Mouse (Mus musculus): ENCODE measurements at regions not wholly inside any gene's neighbourhood (a gene's known extent, or its start where the extent isn't known, plus 50 kb on each side); places are given as distances from the start of the nearest gene placed in this dataset.

DNA sequence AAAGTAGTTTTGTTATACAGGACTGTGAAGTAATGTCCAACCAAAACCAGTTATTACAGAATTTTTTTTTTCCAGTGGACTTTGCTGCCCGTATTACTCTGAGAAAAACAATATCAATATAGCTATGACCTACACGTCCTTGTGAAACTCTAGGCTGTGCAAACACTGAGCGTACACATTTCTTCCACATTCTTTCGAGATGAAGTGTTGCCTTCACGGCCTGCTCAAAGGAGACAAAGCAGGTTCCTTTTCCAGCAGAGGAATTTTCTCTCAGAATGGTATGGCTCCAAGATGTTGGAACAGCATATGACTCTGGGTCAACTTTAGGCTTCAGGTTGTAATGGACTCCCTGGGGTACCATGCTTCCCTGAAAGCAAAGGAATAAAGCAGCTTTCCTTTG, 463.6 kb downstream of the Epha4 start:
- in situ Hi-C loops (cut with MboI; ENCODE audit: low pct_ligation_motif_present, low pct_unique_long_range_greater_than_20kb, low sequenced_read_pairs) = no loop called here
- DNase-seq (ENCODE audit: extremely low read depth) = no peak
- TF ChIP-seq MAX (IDR thresholded peaks at IDR 0.05; ENCODE audit: low read length) (no peak), USF2 (conservative IDR thresholded peaks at IDR 0.05; ENCODE audit: low read depth, low read length) (no peak)
- Histone ChIP-seq H3K4me2 (ENCODE audit: insufficient read depth, low read depth, poor library complexity, severe bottlenecking) (no peak overlapping the region), H3K36me3 (replicated peaks in 1 of 2; ENCODE audit: control insufficient read depth in 1 of 2, insufficient read depth in 1 of 2, low read length in 1 of 2) (no peaks in the 10 kb centered on the region), H3K27ac (ENCODE audit: insufficient read depth, low read depth) (no peak overlapping the region), H3K4me3 (replicated peaks in 1 of 3; ENCODE audit: low read depth in 2 of 3, low read length in 2 of 3, poor library complexity in 1 of 3) (no peak overlapping the region), H3K9me3 (replicated peaks; ENCODE audit: low read length) (no peaks in the 10 kb centered on the region), H3K4me1 (ENCODE audit: control insufficient read depth in 1 of 2, insufficient read depth in 2 of 2) (no peaks in the 10 kb centered on the region), H3K27me3 (replicated peaks) (no peaks in the 10 kb centered on the region), H3K9ac (ENCODE audit: insufficient read depth, low read depth) (no peak overlapping the region), H3K79me2 (replicated peaks; ENCODE audit: control insufficient read depth, extremely low read depth, insufficient read depth, poor library complexity, severe bottlenecking) (no peaks in the 10 kb centered on the region)
- dilution Hi-C loops (cut with MboI; ENCODE audit: extremely low pct_ligation_motif_present, extremely low pct_unique_long_range_greater_than_20kb, low sequenced_read_pairs) = no loop called here

GRCm38 (mm10) chr1:77053837-77054540, 460.9 kb downstream of the Epha4 start:
- dilution Hi-C loops (cut with MboI; ENCODE audit: extremely low pct_ligation_motif_present, extremely low pct_unique_long_range_greater_than_20kb, low sequenced_read_pairs) (no loop called here), in situ Hi-C loops (cut with MboI; ENCODE audit: low pct_ligation_motif_present, low pct_unique_long_range_greater_than_20kb, low sequenced_read_pairs) (no loop called here)
- Histone ChIP-seq H3K9ac (ENCODE audit: insufficient read depth, low read depth) (no peak overlapping the region), H3K9me3 (replicated peaks; ENCODE audit: low read length) (no peaks in the 10 kb centered on the region), H3K27me3 (replicated peaks) (no peaks in the 10 kb centered on the region), H3K4me3 (replicated peaks in 1 of 3; ENCODE audit: low read depth in 2 of 3, low read length in 2 of 3, poor library complexity in 1 of 3) (no peak overlapping the region), H3K4me2 (ENCODE audit: insufficient read depth, low read depth, poor library complexity, severe bottlenecking) (no peak overlapping the region), H3K79me2 (replicated peaks; ENCODE audit: control insufficient read depth, extremely low read depth, insufficient read depth, poor library complexity, severe bottlenecking) (no peaks in the 10 kb centered on the region), H3K36me3 (replicated peaks in 1 of 2; ENCODE audit: control insufficient read depth in 1 of 2, insufficient read depth in 1 of 2, low read length in 1 of 2) (no peaks in the 10 kb centered on the region), H3K4me1 (ENCODE audit: control insufficient read depth in 1 of 2, insufficient read depth in 2 of 2) (no peaks in the 10 kb centered on the region), H3K27ac (ENCODE audit: insufficient read depth, low read depth) (no peak overlapping the region)
- no peak for TF ChIP-seq UBTF (IDR thresholded peaks at IDR 0.05; ENCODE audit: low read depth, low read length)
- TF ChIP-seq E2F4 (IDR thresholded peaks at IDR 0.05; ENCODE audit: insufficient replicate concordance, low read depth, low read length) = no peak
- no peak for TF ChIP-seq ZC3H11A (IDR thresholded peaks at IDR 0.05; ENCODE audit: low read depth, low read length)
- TF ChIP-seq NELFE (IDR thresholded peaks at IDR 0.05; ENCODE audit: low read depth, low read length) = no peak
- TF ChIP-seq JUND (conservative IDR thresholded peaks at IDR 0.05; ENCODE audit: low read depth, low read length) = no peak
- TF ChIP-seq MEF2A (IDR thresholded peaks at IDR 0.05; ENCODE audit: borderline replicate concordance, low read depth, low read length) = no peak
- TF ChIP-seq RAD21 (IDR thresholded peaks at IDR 0.05; ENCODE audit: low read depth, low read length) = no peak
- TF ChIP-seq MAZ (IDR thresholded peaks at IDR 0.05; ENCODE audit: low read depth, low read length) = no peak
- TF ChIP-seq USF2 (conservative IDR thresholded peaks at IDR 0.05; ENCODE audit: low read depth, low read length) = no peak
- no peak for TF ChIP-seq ETS1 (conservative IDR thresholded peaks at IDR 0.05; ENCODE audit: low read depth, low read length)
- no peak for TF ChIP-seq SMC3 (IDR thresholded peaks at IDR 0.05; ENCODE audit: low read depth, low read length)
- no peak for TF ChIP-seq TCF12 (IDR thresholded peaks at IDR 0.05; ENCODE audit: low read depth, low read length)
- TF ChIP-seq TBP (conservative IDR thresholded peaks at IDR 0.05; ENCODE audit: low read depth, low read length) = no peak
- TF ChIP-seq NRF1 (IDR thresholded peaks at IDR 0.05; ENCODE audit: low read depth, low read length) = no peak
- DNase-seq (ENCODE audit: extremely low read depth) = no peak

All from CH12.LX (cell line).